Mouse (Mus musculus): ENCODE data around the gene Gm3667.
"Not testable (repeated sequence)": the region's sequence is repeated elsewhere in the genome, so short reads cannot be mapped to it uniquely, and the experiment has no call there.

Gene Gm3667

GRCm38 (mm10) chr14:6889521-6890012 is at the start of gene Gm3667:
Gm3667 (minus strand) TSS chr14:6889962.
- DNase-seq (ENCODE audit: low spot score), result not testable (repeated sequence)

GRCm38 (mm10) chr14:6899881-6900280 is 10.1 kb upstream of the Gm3667 start:
- DNase-seq (ENCODE audit: low spot score), result peak; percentile 40

DNA sequence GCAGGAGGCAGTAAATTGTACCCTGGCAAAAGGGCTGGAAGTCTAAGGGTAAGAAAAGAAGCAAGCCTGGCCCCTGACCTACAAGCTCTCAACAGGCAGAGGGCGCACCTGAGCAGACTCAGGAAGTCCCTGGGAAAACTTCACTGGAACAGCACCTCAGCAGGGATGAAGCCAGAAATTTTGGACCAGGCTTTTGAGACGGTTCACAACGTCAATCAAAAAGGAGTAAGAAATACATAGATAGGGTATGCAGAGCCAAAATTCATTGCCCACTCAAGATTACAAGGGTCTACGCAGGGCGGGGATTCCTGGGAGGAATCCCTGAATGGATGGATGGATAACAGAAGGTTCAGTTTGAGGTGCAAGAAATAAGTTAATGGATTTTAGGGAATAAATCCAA is 951 bp downstream of the Gm3667 start:
- DNase-seq (ENCODE audit: low spot score), result not testable (repeated sequence)

DNA sequence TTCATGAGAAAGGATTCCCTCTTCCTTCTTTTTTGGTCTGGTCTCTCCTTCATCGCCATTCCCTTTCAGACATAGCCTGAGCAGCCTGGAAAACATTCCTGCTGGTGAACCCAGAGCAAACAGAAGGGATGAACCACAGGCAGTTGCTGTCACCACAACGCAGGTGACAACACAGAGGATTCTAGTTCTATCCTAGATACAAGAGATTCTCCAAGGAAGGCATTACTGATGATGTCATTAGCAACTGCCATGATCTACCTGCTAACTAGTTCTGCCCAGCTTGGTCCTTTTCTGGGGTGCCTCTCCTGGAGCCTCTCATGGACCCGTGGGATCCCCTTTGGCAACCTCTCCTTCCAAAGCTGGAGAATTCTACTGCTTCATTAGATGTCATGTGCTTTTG is 49.6 kb downstream of the Gm3667 start, which contains the start of gene Gm3642:
TSS of gene Gm3642 (minus strand) at position 101 of the 400 bp plus-strand sequence.
- DNase-seq (ENCODE audit: low spot score), result not testable (repeated sequence)

DNA sequence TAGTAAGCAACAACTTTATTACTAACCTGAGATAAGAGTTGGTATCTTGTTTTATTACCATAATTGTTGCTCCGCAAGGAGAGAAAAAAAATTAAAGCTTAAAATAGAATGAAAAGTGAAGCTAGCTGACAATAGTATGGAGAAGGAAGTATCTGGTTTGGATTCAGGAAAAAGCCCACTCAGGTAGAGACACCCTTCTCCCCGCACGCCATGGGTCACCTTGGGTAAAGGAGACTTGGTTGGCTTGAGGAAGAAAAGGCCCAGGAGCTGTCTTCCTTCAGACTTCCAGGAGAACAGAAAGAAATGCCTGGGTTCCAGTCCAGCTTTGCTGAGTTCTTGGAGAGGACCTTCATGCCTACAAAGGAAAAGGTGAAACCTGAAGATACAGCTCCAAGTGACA is 66.5 kb downstream of the Gm3667 start:
- not testable (repeated sequence) for DNase-seq (ENCODE audit: low spot score)
